Mouse (Mus musculus): ENCODE data around the gene Olfr1116.
"Not testable (repeated sequence)": the region's sequence is repeated elsewhere in the genome, so short reads cannot be mapped to it uniquely, and the experiment has no call there.

The Olfr1116 gene

DNA sequence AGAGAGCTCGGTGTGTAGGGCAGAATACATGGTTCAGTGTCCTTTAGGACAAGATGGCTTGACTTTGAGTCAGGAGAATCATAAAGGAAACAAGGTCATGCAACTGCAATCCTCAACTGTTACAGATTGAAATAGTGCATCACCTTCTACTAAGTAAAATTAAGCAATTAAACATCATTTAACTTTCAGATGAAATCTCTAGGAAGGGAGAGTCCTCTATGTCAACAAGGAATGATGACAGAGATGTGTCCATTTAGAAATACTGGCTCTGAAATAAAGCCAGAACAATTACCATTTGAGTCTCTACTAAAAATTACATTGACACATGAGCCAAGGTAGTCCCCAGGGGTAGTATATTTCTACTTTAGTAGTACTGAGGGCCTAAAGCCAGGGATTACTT lies at the start of gene Olfr1116:
TSS of gene Olfr1116 (plus strand) at position 301 of the 400 bp plus-strand sequence.
- no peak for DNase-seq (ENCODE audit: extremely low read depth, low read depth, low spot score)

DNA sequence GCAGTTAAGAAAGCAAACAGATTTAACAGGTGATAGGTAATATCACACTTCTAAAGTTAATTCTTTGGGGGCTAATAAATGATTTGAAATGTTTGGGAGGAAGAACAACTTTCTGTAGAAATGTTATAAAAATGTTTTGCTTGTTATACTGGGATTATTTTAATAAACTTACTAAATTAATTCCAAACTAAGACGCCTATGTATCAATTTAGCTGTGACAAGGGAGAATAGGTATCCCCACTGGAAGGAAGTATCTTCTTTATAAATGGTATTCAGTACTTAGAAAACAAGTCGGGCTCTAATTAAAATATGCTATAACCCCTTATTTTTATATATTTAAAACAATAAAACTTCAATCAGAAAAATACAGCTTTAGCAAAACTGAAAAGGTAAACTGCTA lies 19.6 kb upstream of the Olfr1116 start, which contains the start of gene Olfr1115:
TSS of gene Olfr1115 (plus strand) at position 301 of the 400 bp plus-strand sequence.
- no peak for DNase-seq (ENCODE audit: extremely low read depth, low read depth, low spot score)

DNA sequence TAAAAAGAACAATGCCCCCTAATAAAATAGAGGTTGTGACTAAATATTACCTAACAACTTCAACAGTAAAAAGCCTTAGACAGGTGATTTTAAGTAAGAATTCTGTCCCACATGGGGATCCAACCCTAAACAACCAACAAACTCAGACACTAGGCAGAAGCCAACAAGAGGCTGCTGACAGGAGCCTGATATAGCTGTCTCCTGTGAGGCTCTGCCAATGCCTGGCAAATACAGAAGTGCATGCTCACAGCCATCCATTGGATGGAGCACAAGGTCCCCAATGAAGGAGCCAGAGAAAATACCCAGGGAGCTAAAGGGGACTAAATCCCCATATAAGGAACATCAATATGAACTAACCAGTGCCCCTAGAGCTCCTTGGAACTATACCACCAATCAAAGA lies 26.6 kb downstream of the Olfr1116 start:
- not testable (repeated sequence) for DNase-seq (ENCODE audit: extremely low read depth, low read depth, low spot score)

DNA sequence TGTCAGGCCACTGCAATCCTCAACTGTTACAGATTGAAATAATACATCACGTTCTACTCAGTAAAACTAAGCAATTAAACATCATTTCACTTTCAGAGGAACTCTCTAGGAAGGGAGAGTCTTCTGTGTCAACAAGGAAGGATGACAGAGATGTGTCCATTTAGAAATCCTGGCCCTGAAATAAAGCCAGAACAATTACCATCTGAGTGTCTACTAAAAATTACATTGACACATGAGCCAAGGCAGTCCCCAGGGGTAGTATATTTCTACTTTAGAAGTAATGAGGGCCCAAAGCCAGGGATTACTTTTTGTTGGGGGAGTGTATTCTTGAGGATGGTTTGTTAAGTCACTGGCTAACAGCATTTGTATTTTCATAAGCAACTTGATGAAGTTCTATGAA lies 39.9 kb downstream of the Olfr1116 start, which contains the start of gene Olfr1118:
TSS of gene Olfr1118 (plus strand) at position 301 of the 400 bp plus-strand sequence.
- no peak for DNase-seq (ENCODE audit: extremely low read depth, low read depth, low spot score)

All from fat pad, adult 2 months (tissue).